Mouse (Mus musculus): ENCODE measurements at regions not wholly inside any gene's neighbourhood (a gene's known extent, or its start where the extent isn't known, plus 50 kb on each side); places are given as distances from the start of the nearest gene placed in this dataset.

DNA sequence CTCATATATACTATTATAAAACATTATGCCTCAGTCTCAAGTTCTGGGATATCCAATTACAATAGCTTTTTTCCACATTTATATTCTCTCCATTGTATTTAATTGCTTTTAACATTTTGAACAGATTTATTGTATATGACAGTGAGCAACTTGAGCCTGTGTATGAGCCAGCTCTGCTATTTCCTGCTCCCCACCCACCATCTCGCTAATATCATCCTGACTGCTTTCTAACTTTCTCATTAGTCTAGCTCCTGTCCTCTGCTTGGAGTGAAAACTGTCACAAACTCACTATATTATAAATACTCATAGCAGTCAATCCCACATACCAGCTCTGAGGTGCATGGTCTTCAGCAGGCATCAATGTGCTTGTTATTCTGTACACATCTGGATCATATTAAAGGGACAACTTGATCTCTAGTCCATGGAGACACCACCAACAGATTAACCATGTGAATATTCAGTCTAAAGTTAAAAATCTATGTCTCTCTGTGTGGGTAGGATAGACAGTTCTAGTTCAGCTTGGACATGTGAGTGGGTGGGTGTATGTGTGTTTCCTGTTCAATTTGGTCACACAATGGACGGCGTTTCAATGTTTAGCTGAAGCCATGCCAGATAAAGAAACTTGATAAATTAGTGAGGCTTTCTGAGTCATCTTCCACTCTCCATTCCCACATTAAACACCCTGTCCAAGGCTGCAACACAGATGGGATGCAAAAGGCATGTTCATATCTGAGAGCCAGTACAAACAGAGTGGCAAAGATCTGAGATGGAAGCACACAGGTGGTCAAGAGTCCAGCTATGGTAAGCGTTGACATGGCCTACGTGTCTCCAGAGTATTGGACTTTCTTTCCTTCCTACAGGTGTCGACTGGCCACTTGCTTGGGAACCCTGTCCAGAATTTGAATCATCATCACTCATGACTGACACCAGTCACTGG, 616.1 kb upstream of the Clint1 start:
- TF ChIP-seq POLR2A (IDR thresholded peaks at IDR 0.05; ENCODE audit: low read depth, low read length) (no peak), CTCF (IDR thresholded peaks at IDR 0.05; ENCODE audit: extremely low read depth, insufficient read depth, insufficient read length, insufficient replicate concordance) (no peak)

All from spleen, adult 2 months (tissue).